Mouse (Mus musculus): ENCODE measurements around the gene Pigc. TPM values are rescaled to one million over a fixed set of nuclear protein-coding genes. Genes with fewer than 3 reads are reported as not detected.
A peak's percentile ranks its signal among the peaks of the same experiment; 100 is the strongest.

Pigc gene
- 18.9 TPM for polyA plus RNA-seq (2012; fragmentation: generic; extraction: Trizol)

DNA sequence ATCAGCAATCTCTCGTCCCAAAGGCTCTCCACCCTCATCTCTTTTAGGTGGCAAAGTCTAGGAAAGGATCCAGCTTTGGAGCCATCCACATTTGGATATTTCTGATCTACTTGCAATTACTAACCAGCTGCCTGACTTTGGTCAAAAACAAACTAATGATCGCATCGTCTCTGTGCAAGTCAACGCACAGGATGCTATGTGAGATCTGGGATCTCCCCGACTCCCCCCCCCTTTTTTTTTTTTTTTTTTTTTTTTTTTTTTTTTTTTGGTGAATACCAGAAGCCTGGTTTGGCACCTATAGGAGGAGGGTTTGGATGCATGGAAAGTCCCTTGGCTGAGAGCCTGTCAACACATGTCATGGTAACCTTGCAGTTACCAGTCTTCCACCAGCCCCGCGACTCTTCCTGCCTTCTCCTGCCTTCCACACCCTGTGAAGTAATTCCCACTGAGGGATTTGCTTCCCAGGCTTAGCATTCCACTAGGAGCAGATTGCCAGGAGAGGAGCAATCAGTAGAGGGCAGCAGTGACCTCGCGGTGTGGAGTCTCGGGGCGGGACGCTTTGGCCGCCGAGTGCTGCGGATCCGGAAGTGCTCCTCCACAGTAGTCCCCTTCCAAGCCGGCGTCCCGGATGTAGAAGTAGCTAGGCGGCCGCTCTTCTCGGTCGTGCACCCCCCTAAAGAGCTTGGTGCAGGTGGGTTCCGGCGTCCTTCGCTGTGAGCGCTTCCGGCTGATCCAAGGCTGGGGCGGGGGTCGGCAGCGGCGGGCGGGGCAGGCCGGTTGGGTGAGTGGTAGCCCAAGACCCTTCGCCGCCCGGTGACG, at the start of gene Pigc:
Pigc (plus strand) TSS at position 598 of the 819 bp plus-strand sequence.
- Histone ChIP-seq H3K4me2 (ENCODE audit: low read depth) (peak within 1 kb of the TSS; percentile 86), H3K36me3 (ENCODE audit: control insufficient read depth, insufficient read depth) (no peaks in the 10 kb centered on the region), H3ac (ENCODE audit: control insufficient read depth, insufficient read length) (no peak within 1 kb of the TSS), H3K4me3 (peak within 1 kb of the TSS; percentile 55), H3K27me3 (ENCODE audit: control insufficient read depth, insufficient read depth, insufficient read length) (peaks cover 8% of the 10 kb centered on the region), H3K79me2 (ENCODE audit: control insufficient read depth, insufficient read depth) (peaks cover 20% of the 10 kb centered on the region)
- peak; percentile 34 for TF ChIP-seq POLR2AphosphoS2 (IDR thresholded peaks at IDR 0.05; ENCODE audit: insufficient read length, low read depth)
- no peak for TF ChIP-seq MAX (IDR thresholded peaks at IDR 0.05; ENCODE audit: low read depth)
- peak; percentile 40 for TF ChIP-seq POLR2A (IDR thresholded peaks at IDR 0.05; ENCODE audit: insufficient read length, low read depth)
- peak in 1 of 3 experiments; percentile 28 for TF ChIP-seq MYOD1 (IDR thresholded peaks at IDR 0.05; ENCODE audit: control insufficient read depth in 1 of 3, insufficient read length in 2 of 3, low read depth in 2 of 3)
- no peak for TF ChIP-seq CEBPB (IDR thresholded peaks at IDR 0.05; ENCODE audit: insufficient read depth, poor library complexity, severe bottlenecking)

DNA sequence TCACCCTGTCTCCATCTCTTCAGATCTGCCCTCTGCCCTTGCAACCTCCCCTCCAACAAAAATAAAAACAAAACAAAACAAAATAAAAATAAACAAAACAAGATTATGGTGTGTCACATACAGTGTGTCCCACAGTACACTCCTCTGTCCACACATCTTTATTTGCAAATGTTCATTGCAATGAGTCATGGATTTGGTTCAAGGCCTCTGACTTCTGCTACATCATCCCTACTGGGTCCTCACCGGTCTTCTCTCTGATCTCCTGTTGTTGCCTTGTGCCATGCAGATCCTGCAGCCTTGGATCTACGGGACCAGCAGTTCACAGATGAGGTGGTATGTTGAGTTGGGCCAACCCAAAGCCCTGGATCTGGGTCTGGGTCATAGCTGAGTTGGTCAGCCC, 49.4 kb upstream of the Pigc start:
- Histone ChIP-seq H3K4me2 (ENCODE audit: low read depth) (no peak overlapping the region), H3K4me3 (no peak overlapping the region), H3ac (ENCODE audit: control insufficient read depth, insufficient read length) (no peak overlapping the region), H3K79me2 (ENCODE audit: control insufficient read depth, insufficient read depth) (no peaks in the 10 kb centered on the region), H3K27me3 (ENCODE audit: control insufficient read depth, insufficient read depth, insufficient read length) (peaks cover 12% of the 10 kb centered on the region), H3K36me3 (ENCODE audit: control insufficient read depth, insufficient read depth) (no peaks in the 10 kb centered on the region)
- no peak for TF ChIP-seq MYOG (IDR thresholded peaks at IDR 0.05; ENCODE audit: control insufficient read depth in 1 of 3, insufficient read depth in 1 of 3, insufficient read length in 2 of 3, low read depth in 2 of 3)
- TF ChIP-seq MAX (IDR thresholded peaks at IDR 0.05; ENCODE audit: low read depth) = no peak
- TF ChIP-seq USF1 (IDR thresholded peaks at IDR 0.05; ENCODE audit: low read depth) = no peak
- no peak for TF ChIP-seq TCF3 (IDR thresholded peaks at IDR 0.05; ENCODE audit: insufficient read length, low read depth)
- no peak for TF ChIP-seq CEBPB (IDR thresholded peaks at IDR 0.05; ENCODE audit: insufficient read depth, poor library complexity, severe bottlenecking)
- no peak for TF ChIP-seq E2F4 (IDR thresholded peaks at IDR 0.05; ENCODE audit: insufficient read depth)
- TF ChIP-seq POLR2A (IDR thresholded peaks at IDR 0.05; ENCODE audit: insufficient read length, low read depth) = no peak
- TF ChIP-seq TCF12 (IDR thresholded peaks at IDR 0.05; ENCODE audit: insufficient read depth, poor library complexity, severe bottlenecking) = no peak
- no peak for TF ChIP-seq SRF (IDR thresholded peaks at IDR 0.05; ENCODE audit: control insufficient read depth, insufficient read length, low read depth)
- no peak for TF ChIP-seq POLR2AphosphoS2 (IDR thresholded peaks at IDR 0.05; ENCODE audit: insufficient read length, low read depth)
- no peak for TF ChIP-seq REST (IDR thresholded peaks at IDR 0.05; ENCODE audit: insufficient read depth, insufficient read length)
- TF ChIP-seq MYOD1 (IDR thresholded peaks at IDR 0.05; ENCODE audit: control insufficient read depth in 1 of 3, insufficient read length in 2 of 3, low read depth in 2 of 3) = no peak

DNA sequence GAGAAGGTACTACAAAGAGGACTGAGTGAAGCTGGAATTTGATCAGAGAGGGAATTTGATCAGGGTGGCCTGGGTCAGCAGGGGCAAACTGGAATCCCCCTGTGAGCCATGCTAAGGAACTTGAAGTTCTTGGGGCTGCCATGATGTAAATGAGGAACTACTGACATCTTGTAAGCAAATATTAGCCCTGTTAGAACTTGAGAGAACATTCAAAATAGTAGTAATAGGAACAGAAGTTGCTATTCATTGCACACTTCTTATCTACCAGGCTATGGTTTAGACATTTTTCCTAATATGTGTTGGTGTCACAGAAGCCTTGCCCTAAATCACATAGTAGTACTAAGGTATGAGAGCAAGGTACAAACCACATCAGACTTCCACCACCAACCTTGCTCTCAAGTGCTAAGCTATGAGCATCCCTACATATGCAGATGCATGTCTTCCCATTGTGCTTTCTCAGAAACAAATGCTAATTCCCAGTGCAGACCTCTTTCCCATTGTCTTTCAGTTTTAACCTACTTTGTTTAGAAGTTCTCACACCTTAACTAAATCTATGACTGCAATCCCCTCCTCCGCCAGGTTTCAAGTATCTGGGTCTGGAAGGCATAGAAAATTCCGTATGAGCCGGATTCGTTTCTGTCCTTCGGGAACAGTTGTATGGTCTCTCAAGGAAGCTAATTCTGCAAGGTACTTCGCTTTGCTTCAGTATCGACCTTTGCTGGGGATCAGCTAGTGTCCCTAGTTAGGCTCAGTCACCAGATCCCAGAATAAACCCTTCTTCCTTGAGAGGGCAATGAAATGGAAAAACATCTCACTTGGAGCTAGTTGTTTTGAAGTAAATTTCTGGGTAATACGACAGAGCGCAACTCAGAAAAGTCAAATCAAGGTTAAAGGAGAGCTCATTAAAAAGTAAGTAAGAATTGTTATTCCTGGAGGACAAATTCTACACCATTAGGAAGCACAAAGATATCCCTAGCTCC, 48.2 kb upstream of the Pigc start:
- TF ChIP-seq POLR2AphosphoS2 (IDR thresholded peaks at IDR 0.05; ENCODE audit: insufficient read length, low read depth) (no peak), TCF12 (IDR thresholded peaks at IDR 0.05; ENCODE audit: insufficient read depth, poor library complexity, severe bottlenecking) (no peak), MYOD1 (IDR thresholded peaks at IDR 0.05; ENCODE audit: control insufficient read depth in 1 of 3, insufficient read length in 2 of 3, low read depth in 2 of 3) (no peak)
- no peak overlapping the region for H3K4me3 ChIP-seq
- H3K36me3 ChIP-seq (ENCODE audit: control insufficient read depth, insufficient read depth) = no peaks in the 10 kb centered on the region
- no peak overlapping the region for H3ac ChIP-seq (ENCODE audit: control insufficient read depth, insufficient read length)
- no peaks in the 10 kb centered on the region for H3K79me2 ChIP-seq (ENCODE audit: control insufficient read depth, insufficient read depth)
- peaks cover 12% of the 10 kb centered on the region for H3K27me3 ChIP-seq (ENCODE audit: control insufficient read depth, insufficient read depth, insufficient read length)
- no peak overlapping the region for H3K4me2 ChIP-seq (ENCODE audit: low read depth)

GRCm38 (mm10) chr1:161921928-161922327, 47.1 kb upstream of the Pigc start:
- TF ChIP-seq POLR2AphosphoS2 (IDR thresholded peaks at IDR 0.05; ENCODE audit: insufficient read length, low read depth) (no peak), MYOG (IDR thresholded peaks at IDR 0.05; ENCODE audit: control insufficient read depth in 1 of 3, insufficient read depth in 1 of 3, insufficient read length in 2 of 3, low read depth in 2 of 3) (no peak), MAX (IDR thresholded peaks at IDR 0.05; ENCODE audit: low read depth) (no peak), REST (IDR thresholded peaks at IDR 0.05; ENCODE audit: insufficient read depth, insufficient read length) (no peak), TCF12 (IDR thresholded peaks at IDR 0.05; ENCODE audit: insufficient read depth, poor library complexity, severe bottlenecking) (no peak), USF1 (IDR thresholded peaks at IDR 0.05; ENCODE audit: low read depth) (no peak)
- peaks cover 12% of the 10 kb centered on the region for H3K27me3 ChIP-seq (ENCODE audit: control insufficient read depth, insufficient read depth, insufficient read length)
- H3K4me3 ChIP-seq = no peak overlapping the region
- H3K36me3 ChIP-seq (ENCODE audit: control insufficient read depth, insufficient read depth) = no peaks in the 10 kb centered on the region
- no peaks in the 10 kb centered on the region for H3K79me2 ChIP-seq (ENCODE audit: control insufficient read depth, insufficient read depth)
- H3K4me2 ChIP-seq (ENCODE audit: low read depth) = no peak overlapping the region
- H3ac ChIP-seq (ENCODE audit: control insufficient read depth, insufficient read length) = no peak overlapping the region

DNA sequence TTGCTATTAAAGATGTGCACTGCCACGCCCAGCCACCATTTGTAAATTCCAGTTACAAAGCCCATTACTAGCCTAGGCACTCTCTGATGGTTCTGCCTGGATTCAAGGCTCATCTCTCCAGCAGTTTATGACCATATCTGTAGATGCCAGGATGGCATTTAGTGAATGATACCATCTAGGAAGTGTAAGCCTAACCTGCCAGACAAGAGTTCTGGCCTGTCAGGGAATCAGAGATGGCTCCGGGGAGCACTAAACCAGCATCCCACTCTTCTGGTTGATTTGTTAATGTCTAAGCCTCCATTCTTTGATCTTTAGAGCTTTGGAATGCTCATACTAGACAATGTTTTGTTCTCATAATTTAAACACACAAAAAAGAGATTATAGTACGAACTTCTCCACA, 44.7 kb upstream of the Pigc start:
- Histone ChIP-seq H3K36me3 (ENCODE audit: control insufficient read depth, insufficient read depth) (no peaks in the 10 kb centered on the region), H3K79me2 (ENCODE audit: control insufficient read depth, insufficient read depth) (no peaks in the 10 kb centered on the region), H3K4me2 (ENCODE audit: low read depth) (no peak overlapping the region), H3K4me3 (no peak overlapping the region), H3ac (ENCODE audit: control insufficient read depth, insufficient read length) (no peak overlapping the region), H3K27me3 (ENCODE audit: control insufficient read depth, insufficient read depth, insufficient read length) (peaks cover 12% of the 10 kb centered on the region)
- TF ChIP-seq SRF (IDR thresholded peaks at IDR 0.05; ENCODE audit: control insufficient read depth, insufficient read length, low read depth) (no peak), MYOD1 (IDR thresholded peaks at IDR 0.05; ENCODE audit: control insufficient read depth in 1 of 3, insufficient read length in 2 of 3, low read depth in 2 of 3) (no peak), POLR2A (IDR thresholded peaks at IDR 0.05; ENCODE audit: insufficient read length, low read depth) (no peak), REST (IDR thresholded peaks at IDR 0.05; ENCODE audit: insufficient read depth, insufficient read length) (no peak), E2F4 (IDR thresholded peaks at IDR 0.05; ENCODE audit: insufficient read depth) (no peak), TCF12 (IDR thresholded peaks at IDR 0.05; ENCODE audit: insufficient read depth, poor library complexity, severe bottlenecking) (no peak), MYOG (IDR thresholded peaks at IDR 0.05; ENCODE audit: control insufficient read depth in 1 of 3, insufficient read depth in 1 of 3, insufficient read length in 2 of 3, low read depth in 2 of 3) (no peak), MAX (IDR thresholded peaks at IDR 0.05; ENCODE audit: low read depth) (no peak), CEBPB (IDR thresholded peaks at IDR 0.05; ENCODE audit: insufficient read depth, poor library complexity, severe bottlenecking) (no peak), POLR2AphosphoS2 (IDR thresholded peaks at IDR 0.05; ENCODE audit: insufficient read length, low read depth) (no peak), TCF3 (IDR thresholded peaks at IDR 0.05; ENCODE audit: insufficient read length, low read depth) (no peak), USF1 (IDR thresholded peaks at IDR 0.05; ENCODE audit: low read depth) (no peak)

All from myocyte (in vitro differentiated cells).